Mouse (Mus musculus): ENCODE results near the gene Ahsa2.

GRCm38 (mm10) chr11:23497335-23497717, 504 bp downstream of the Ahsa2 start:
- TF ChIP-seq CTCF (IDR thresholded peaks at IDR 0.05; ENCODE audit: control insufficient read depth, insufficient read depth, insufficient read length) (no peak), MAX (IDR thresholded peaks at IDR 0.05) (peak; percentile 11), MYOD1 (IDR thresholded peaks at IDR 0.05; ENCODE audit: control insufficient read depth, insufficient read length, low read depth) (no peak), CEBPB (IDR thresholded peaks at IDR 0.05; ENCODE audit: low read depth) (no peak)

Data from C2C12 (cell line).